32 mouse cellular contexts compared by ENCODE assay signal in genomic region chr12:33325424-33325823, GRCm38 (mm10).
"Had no signal": no experiment of that assay in that cellular context is flagged by ENCODE, and none has a peak within 500 bp of the region (broad histone marks: within the 10 kb centered on the region; RNA-seq: fewer than 3 reads in every experiment).

No protein-coding gene starts in this region.

- ATAC-seq: hindbrain, postnatal 0 days; inflammation-experienced regulatory T-cells, adult 6 months; intestine, embryonic 15.5 days; intestine, embryonic 16.5 days; intestine, postnatal 0 days had no signal

- H3K9ac ChIP-seq: heart, embryonic 12.5 days; heart, embryonic 13.5 days; heart, embryonic 15.5 days; hindbrain, embryonic 12.5 days; hindbrain, embryonic 13.5 days; hindbrain, embryonic 14.5 days; hindbrain, embryonic 15.5 days; intestine, embryonic 15.5 days; kidney, embryonic 15.5 days had no signal

- H3K27ac ChIP-seq: heart, embryonic 13.5 days; heart, embryonic 15.5 days; hindbrain, embryonic 10.5 days; hindbrain, embryonic 12.5 days; hindbrain, embryonic 13.5 days; hindbrain, embryonic 14.5 days; hindbrain, embryonic 15.5 days; hindbrain, postnatal 0 days; intestine, embryonic 15.5 days; kidney, embryonic 15.5 days; kidney, postnatal 0 days; layer of hippocampus, adult 2 months had no signal

- H3K4me3 ChIP-seq: heart, embryonic 12.5 days; heart, embryonic 13.5 days; heart, embryonic 15.5 days; hindbrain, embryonic 10.5 days; hindbrain, embryonic 12.5 days; hindbrain, embryonic 13.5 days; hindbrain, embryonic 15.5 days; intestine, embryonic 15.5 days; kidney, embryonic 15.5 days; layer of hippocampus, adult 2 months had no signal

- DNase-seq: heart, postnatal 10 days; heart, postnatal 14 days; heart, postnatal 36 days; heart, postnatal 4 days; kidney, adult 11 months; kidney, adult 18-20 months; kidney, adult 2 months; kidney, adult 8-10 months; kidney, adult 9 months; kidney, postnatal 10 days; kidney, postnatal 14 days; kidney, postnatal 36 days; kidney, postnatal 4 days; layer of hippocampus, adult 9-11 months; layer of hippocampus, postnatal 36 days had no signal

- H3K4me2 ChIP-seq: heart, embryonic 11.5 days; heart, embryonic 12.5 days; heart, embryonic 13.5 days; heart, embryonic 15.5 days; hindbrain, embryonic 12.5 days; hindbrain, embryonic 13.5 days; hindbrain, embryonic 14.5 days; hindbrain, embryonic 15.5 days; intestine, embryonic 15.5 days; kidney, embryonic 15.5 days had no signal

- H3K27me3 ChIP-seq: heart, embryonic 12.5 days; heart, embryonic 13.5 days; heart, embryonic 15.5 days; hindbrain, embryonic 12.5 days; hindbrain, embryonic 13.5 days; hindbrain, embryonic 15.5 days; intestine, embryonic 15.5 days; kidney, embryonic 15.5 days had no signal

- H3K4me1 ChIP-seq: heart, embryonic 12.5 days; hindbrain, embryonic 10.5 days; hindbrain, embryonic 12.5 days; hindbrain, embryonic 15.5 days; intestine, embryonic 15.5 days; kidney, embryonic 15.5 days had no signal

- H3K36me3 ChIP-seq: hindbrain, embryonic 12.5 days; hindbrain, embryonic 15.5 days; intestine, embryonic 15.5 days had no signal

- H3K9me3 ChIP-seq: heart, embryonic 12.5 days; heart, embryonic 13.5 days; heart, embryonic 15.5 days; hindbrain, embryonic 10.5 days; hindbrain, embryonic 12.5 days; hindbrain, embryonic 13.5 days; hindbrain, embryonic 15.5 days; intestine, embryonic 15.5 days; kidney, embryonic 15.5 days had no signal
